Mouse (Mus musculus): Measurements from ENCODE around the gene Klhl13.

The Klhl13 gene

GRCm38 (mm10) chrX:23364514-23365381, at the start of gene Klhl13:
Klhl13 (minus strand) TSS chrX:23365082.
- in situ Hi-C loops (cut with MboI; ENCODE audit: low pct_unique_long_range_greater_than_20kb in 1 of 2, low sequenced_read_pairs in 2 of 2, unreplicated experiment in 1 of 2), result no loop called here

GRCm38 (mm10) chrX:23409296-23410149, 44.6 kb upstream of the Klhl13 start:
- in situ Hi-C loops (cut with MboI; ENCODE audit: low pct_unique_long_range_greater_than_20kb in 1 of 2, low sequenced_read_pairs in 2 of 2, unreplicated experiment in 1 of 2), result no loop called here

- in situ Hi-C loops (cut with MboI; ENCODE audit: low pct_unique_long_range_greater_than_20kb in 1 of 2, low sequenced_read_pairs in 2 of 2, unreplicated experiment in 1 of 2), result no loop called here
Measured at GRCm38 (mm10) chrX:23388716-23389115, 23.8 kb upstream of the Klhl13 start.

GRCm38 (mm10) chrX:23363441-23363840, 1.4 kb downstream of the Klhl13 start:
- in situ Hi-C loops (cut with MboI; ENCODE audit: low pct_unique_long_range_greater_than_20kb in 1 of 2, low sequenced_read_pairs in 2 of 2, unreplicated experiment in 1 of 2), result no loop called here

GRCm38 (mm10) chrX:23360446-23360845, 4.4 kb downstream of the Klhl13 start:
- in situ Hi-C loops (cut with MboI; ENCODE audit: low pct_unique_long_range_greater_than_20kb in 1 of 2, low sequenced_read_pairs in 2 of 2, unreplicated experiment in 1 of 2), result no loop called here

- in situ Hi-C loops (cut with MboI; ENCODE audit: low pct_unique_long_range_greater_than_20kb in 1 of 2, low sequenced_read_pairs in 2 of 2, unreplicated experiment in 1 of 2), result no loop called here
Measured at GRCm38 (mm10) chrX:23350083-23350482, 14.8 kb downstream of the Klhl13 start.

GRCm38 (mm10) chrX:23328116-23328515, 36.8 kb downstream of the Klhl13 start:
- in situ Hi-C loops (cut with MboI; ENCODE audit: low pct_unique_long_range_greater_than_20kb in 1 of 2, low sequenced_read_pairs in 2 of 2, unreplicated experiment in 1 of 2), result loop anchor here in 1 of 2 experiments (25.0 kb wide), 1 partner anchor 234 kb away; no protein-coding TSS in a partner anchor

- in situ Hi-C loops (cut with MboI; ENCODE audit: low pct_unique_long_range_greater_than_20kb in 1 of 2, low sequenced_read_pairs in 2 of 2, unreplicated experiment in 1 of 2), result no loop called here
Measured at GRCm38 (mm10) chrX:23318857-23319256, 46.0 kb downstream of the Klhl13 start.

GRCm38 (mm10) chrX:23295952-23296598, 68.8 kb downstream of the Klhl13 start:
- in situ Hi-C loops (cut with MboI; ENCODE audit: low pct_unique_long_range_greater_than_20kb in 1 of 2, low sequenced_read_pairs in 2 of 2, unreplicated experiment in 1 of 2), result no loop called here

GRCm38 (mm10) chrX:23285442-23285817, 79.5 kb downstream of the Klhl13 start:
- in situ Hi-C loops (cut with MboI; ENCODE audit: low pct_unique_long_range_greater_than_20kb in 1 of 2, low sequenced_read_pairs in 2 of 2, unreplicated experiment in 1 of 2), result no loop called here

- in situ Hi-C loops (cut with MboI; ENCODE audit: low pct_unique_long_range_greater_than_20kb in 1 of 2, low sequenced_read_pairs in 2 of 2, unreplicated experiment in 1 of 2), result no loop called here
Measured at GRCm38 (mm10) chrX:23284530-23285441, 80.1 kb downstream of the Klhl13 start.

GRCm38 (mm10) chrX:23267601-23268000, 97.3 kb downstream of the Klhl13 start:
- in situ Hi-C loops (cut with MboI; ENCODE audit: low pct_unique_long_range_greater_than_20kb in 1 of 2, low sequenced_read_pairs in 2 of 2, unreplicated experiment in 1 of 2), result loop anchor here in 1 of 2 experiments (25.0 kb wide), 1 partner anchor 105 kb away; no protein-coding TSS in a partner anchor

GRCm38 (mm10) chrX:23248752-23249151, 116.1 kb downstream of the Klhl13 start:
- in situ Hi-C loops (cut with MboI; ENCODE audit: low pct_unique_long_range_greater_than_20kb in 1 of 2, low sequenced_read_pairs in 2 of 2, unreplicated experiment in 1 of 2), result no loop called here

Data from mouse embryonic stem cell (cell line).